Mouse (Mus musculus): ENCODE results near the gene Hpse2.

Hpse2 gene

GRCm38 (mm10) chr19:42977938-42978337 lies 410.2 kb downstream of the Hpse2 start:
- no peak for DNase-seq (ENCODE audit: extremely low spot score, low read depth, low spot score)

GRCm38 (mm10) chr19:42973740-42974139 lies 414.4 kb downstream of the Hpse2 start:
- no peak for DNase-seq (ENCODE audit: extremely low spot score, low read depth, low spot score)

- no peak for DNase-seq (ENCODE audit: extremely low spot score, low read depth, low spot score)
These were observed 423.0 kb downstream of the Hpse2 start for GRCm38 (mm10) chr19:42965171-42965570.

- DNase-seq (ENCODE audit: extremely low spot score, low read depth, low spot score): peak; percentile 73
These were observed 440.0 kb downstream of the Hpse2 start for GRCm38 (mm10) chr19:42948114-42948636.

GRCm38 (mm10) chr19:42937544-42937943 lies 450.6 kb downstream of the Hpse2 start:
- DNase-seq (ENCODE audit: extremely low spot score, low read depth, low spot score): no peak

GRCm38 (mm10) chr19:42936661-42937193 lies 451.4 kb downstream of the Hpse2 start:
- peak; percentile 71 for DNase-seq (ENCODE audit: extremely low spot score, low read depth, low spot score)

- DNase-seq (ENCODE audit: extremely low spot score, low read depth, low spot score): no peak
These were observed 458.5 kb downstream of the Hpse2 start for GRCm38 (mm10) chr19:42929702-42930101.

GRCm38 (mm10) chr19:42928271-42928670 lies 459.9 kb downstream of the Hpse2 start:
- DNase-seq (ENCODE audit: extremely low spot score, low read depth, low spot score): no peak

- DNase-seq (ENCODE audit: extremely low spot score, low read depth, low spot score): no peak
These were observed 465.5 kb downstream of the Hpse2 start for GRCm38 (mm10) chr19:42922610-42923009.

GRCm38 (mm10) chr19:42913703-42914102 lies 474.5 kb downstream of the Hpse2 start:
- DNase-seq (ENCODE audit: extremely low spot score, low read depth, low spot score): no peak

- DNase-seq (ENCODE audit: extremely low spot score, low read depth, low spot score): no peak
These were observed 478.4 kb downstream of the Hpse2 start for GRCm38 (mm10) chr19:42909719-42910118.

GRCm38 (mm10) chr19:42908553-42908952 lies 479.6 kb downstream of the Hpse2 start:
- DNase-seq (ENCODE audit: extremely low spot score, low read depth, low spot score): no peak

GRCm38 (mm10) chr19:42906328-42906727 lies 481.8 kb downstream of the Hpse2 start:
- no peak for DNase-seq (ENCODE audit: extremely low spot score, low read depth, low spot score)

- no peak for DNase-seq (ENCODE audit: extremely low spot score, low read depth, low spot score)
These were observed 483.4 kb downstream of the Hpse2 start for GRCm38 (mm10) chr19:42904726-42905125.

- DNase-seq (ENCODE audit: extremely low spot score, low read depth, low spot score): no peak
These were observed 483.9 kb downstream of the Hpse2 start for GRCm38 (mm10) chr19:42904240-42904639.

- no peak for DNase-seq (ENCODE audit: extremely low spot score, low read depth, low spot score)
These were observed 484.3 kb downstream of the Hpse2 start for GRCm38 (mm10) chr19:42903840-42904239.

- no peak for DNase-seq (ENCODE audit: extremely low spot score, low read depth, low spot score)
These were observed 485.6 kb downstream of the Hpse2 start for GRCm38 (mm10) chr19:42902410-42903021.

- DNase-seq (ENCODE audit: extremely low spot score, low read depth, low spot score): no peak
These were observed 496.6 kb downstream of the Hpse2 start for GRCm38 (mm10) chr19:42891599-42891998.

GRCm38 (mm10) chr19:42877653-42878052 lies 510.5 kb downstream of the Hpse2 start:
- DNase-seq (ENCODE audit: extremely low spot score, low read depth, low spot score): no peak

GRCm38 (mm10) chr19:42876563-42876962 lies 511.6 kb downstream of the Hpse2 start:
- DNase-seq (ENCODE audit: extremely low spot score, low read depth, low spot score): no peak

GRCm38 (mm10) chr19:42869663-42870530 lies 518.3 kb downstream of the Hpse2 start:
- no peak for DNase-seq (ENCODE audit: extremely low spot score, low read depth, low spot score)
